Mouse (Mus musculus) forebrain, postnatal 0 days (tissue): ENCODE measurements around the gene Rsu1. TPM values are rescaled to one million over a fixed set of nuclear protein-coding genes. Genes with fewer than 3 reads are reported as not detected.

Source experiments
- ATAC-seq: fragments of 200-750 bp; cut with Nextera tagmentation; 2 replicates; pipeline ENCODE4 v1.8.0; 2017; ENCODE audit warnings: mild to moderate bottlenecking, moderate library complexity
- DNase-seq: peaks from one replicate; pipeline ENCODE4 v3.0.0-alpha.2; 2015
- H3K27ac ChIP-seq: fragments of 300-500 bp; sonication (generic); 2 replicates; pipeline ENCODE4 v1.5.1; 2014; ENCODE audit warnings: low read depth, mild to moderate bottlenecking, antibody characterized with exemption, low read length, moderate library complexity, mixed read lengths
- H3K27me3 ChIP-seq: fragments of 300-500 bp; sonication (generic); 2 replicates; pipeline ENCODE4 v1.6.1; 2014; ENCODE audit warnings: mild to moderate bottlenecking, low read length, mixed read lengths; ENCODE audit not compliant: insufficient read depth
- H3K36me3 ChIP-seq: fragments of 300-500 bp; sonication (generic); 2 replicates; pipeline ENCODE4 v1.6.1; 2014; ENCODE audit warnings: mild to moderate bottlenecking, moderate library complexity; ENCODE audit not compliant: insufficient read depth
- H3K4me1 ChIP-seq: fragments of 300-500 bp; sonication (generic); 2 replicates; pipeline ENCODE4 v1.6.1; 2014; ENCODE audit warnings: antibody characterized with exemption; ENCODE audit not compliant: insufficient read depth
- H3K4me2 ChIP-seq: fragments of 300-500 bp; sonication (generic); 2 replicates; pipeline ENCODE4 v1.6.1; 2014; ENCODE audit warnings: low read depth, mild to moderate bottlenecking, moderate library complexity
- H3K4me3 ChIP-seq: fragments of 300-500 bp; sonication (generic); 2 replicates; pipeline ENCODE4 v1.5.1; 2014; ENCODE audit warnings: low read depth, low read length, mixed read lengths
- H3K9ac ChIP-seq: fragments of 300-500 bp; sonication (generic); 2 replicates; pipeline ENCODE4 v1.6.1; 2014; ENCODE audit warnings: mild to moderate bottlenecking
- H3K9me3 ChIP-seq: fragments of 300-500 bp; sonication (generic); 2 replicates; pipeline ENCODE4 v1.6.1; 2016; ENCODE audit warnings: low read length
- CTCF ChIP-seq: sonication (generic); IDR thresholded peaks from 2 replicates; pipeline ENCODE4 v1.5.1; 2016; ENCODE audit warnings: antibody characterized with exemption, control low read depth, low read depth
- WGBS: fragments of 180-500 bp; shearing (Covaris S2); extraction: QIAGEN DNeasy Blood & Tissue Kit; methylation state at CpG from one replicate; pipeline ENCODE4 v1.1.7; 2014; 5-methylcytosine and 5-hydroxymethylcytosine counted together
- polyA plus RNA-seq: library from polyadenylated mRNA; unstranded; fragments of >200 nt; fragmentation: Nextera tagmentation; extraction: Ambion mirVana; gene quantifications from 2 replicates; pipeline ENCODE4 v1.2.1, GENCODE M21; 2015
- total RNA-seq: library from RNA; depleted of rRNA; stranded (reverse); fragments of >200 nt; gene quantifications from 2 replicates; pipeline ENCODE4 v1.2.3, GENCODE M21; 2014

Gene Rsu1
- total and polyA plus RNA-seq, 2 experiments from 2014 or later: 58.3 to 73.8 TPM

DNA sequence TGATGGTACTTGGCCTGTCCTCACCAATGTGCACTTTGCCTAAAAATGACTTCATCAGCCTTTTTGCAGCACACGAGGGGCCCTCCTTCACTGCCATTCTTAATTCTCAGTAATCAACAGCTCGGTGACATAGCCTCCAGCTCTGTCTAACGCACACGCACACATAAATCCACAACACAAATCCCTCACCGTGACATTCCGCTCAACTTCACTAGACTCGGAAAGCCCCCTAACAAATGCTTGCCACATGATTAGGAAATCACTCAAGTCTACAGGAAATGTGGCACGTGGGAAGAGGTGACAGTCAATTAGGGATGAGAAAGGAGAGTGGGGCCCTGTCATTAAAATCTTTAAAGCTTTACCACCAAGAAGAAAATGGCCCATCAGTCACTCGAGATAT lies 30.5 kb downstream of the Rsu1 start:
- Histone ChIP-seq H3K4me3 (no peak overlapping the region), H3K27me3 (no peaks in the 10 kb centered on the region), H3K4me1 (no peaks in the 10 kb centered on the region), H3K36me3 (0 out of 2 replicates have a peak, but pooled peaks cover 4% of the 10 kb centered on the region), H3K27ac (no peak overlapping the region), H3K9me3 (no peaks in the 10 kb centered on the region), H3K9ac (no peak overlapping the region), H3K4me2 (no peak overlapping the region)
- no peak for ATAC-seq
- WGBS: 34% methylated on average over 9 of the region's 9 CpGs
- TF ChIP-seq CTCF: no peak
- DNase-seq: no peak

DNA sequence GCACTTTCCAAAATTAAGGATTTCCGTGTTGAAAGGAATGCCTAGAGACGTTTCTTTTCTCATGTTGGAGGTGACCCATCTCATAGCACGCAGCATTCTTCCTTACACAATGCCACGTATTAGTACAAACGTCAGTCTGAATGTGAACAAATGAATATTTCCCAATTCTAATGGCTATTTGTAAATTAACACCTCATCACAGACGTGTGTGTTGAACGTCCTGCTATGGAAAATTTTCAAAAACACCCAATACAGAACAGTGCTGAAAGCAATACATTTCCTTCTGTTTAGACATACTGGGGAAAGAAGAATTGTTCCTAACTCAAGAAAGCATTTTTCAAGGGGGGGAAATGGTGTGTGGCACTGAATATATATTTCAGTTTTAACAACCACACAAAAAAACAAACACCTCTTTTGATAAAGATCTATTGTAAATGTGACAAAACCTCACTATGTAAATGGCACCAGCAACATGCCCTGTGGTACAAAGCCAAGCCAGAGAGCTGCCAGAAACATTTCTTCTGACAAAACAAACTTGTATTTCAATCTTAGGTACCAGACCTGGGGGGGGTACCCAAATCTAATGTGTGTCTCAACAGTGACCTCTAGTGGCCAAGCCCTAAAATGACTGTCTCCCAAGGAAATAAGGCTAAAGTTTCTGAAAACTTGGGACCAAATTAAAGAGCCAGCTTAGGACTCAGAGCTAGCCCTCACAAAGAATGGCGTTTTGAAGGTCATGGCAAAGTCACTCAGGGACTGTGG lies 33.9 kb downstream of the Rsu1 start:
- Histone ChIP-seq H3K4me1 (no peaks in the 10 kb centered on the region), H3K9me3 (no peaks in the 10 kb centered on the region), H3K36me3 (no peaks in the 10 kb centered on the region), H3K27ac (no peak overlapping the region), H3K27me3 (no peaks in the 10 kb centered on the region), H3K9ac (no peak overlapping the region), H3K4me3 (no peak overlapping the region), H3K4me2 (no peak overlapping the region)
- peak; percentile 89 for TF ChIP-seq CTCF
- 37% methylated on average over 8 of the region's 8 CpGs for WGBS
- ATAC-seq (peak; percentile 68), DNase-seq (peak; percentile 87)

- no peaks in the 10 kb centered on the region for H3K36me3 ChIP-seq
- H3K4me1 ChIP-seq: no peaks in the 10 kb centered on the region
- H3K9ac ChIP-seq: no peak overlapping the region
- H3K4me3 ChIP-seq: no peak overlapping the region
- no peak for ATAC-seq
- no peak for TF ChIP-seq CTCF
- no peak for DNase-seq
- no peak overlapping the region for H3K27ac ChIP-seq
- WGBS: 58% methylated on average over 5 of the region's 5 CpGs
- H3K9me3 ChIP-seq: no peaks in the 10 kb centered on the region
- no peak overlapping the region for H3K4me2 ChIP-seq
- H3K27me3 ChIP-seq: no peaks in the 10 kb centered on the region
Measured at GRCm38 (mm10) chr2:13235696-13236095, 35.5 kb downstream of the Rsu1 start.

- no peaks in the 10 kb centered on the region for H3K4me1 ChIP-seq
- 91% methylated on average over 10 of the region's 10 CpGs for WGBS
- no peaks in the 10 kb centered on the region for H3K27me3 ChIP-seq
- no peaks in the 10 kb centered on the region for H3K36me3 ChIP-seq
- TF ChIP-seq CTCF: no peak
- no peak overlapping the region for H3K4me2 ChIP-seq
- H3K27ac ChIP-seq: no peak overlapping the region
- H3K4me3 ChIP-seq: no peak overlapping the region
- ATAC-seq (no peak), DNase-seq (no peak)
- H3K9ac ChIP-seq: no peak overlapping the region
- H3K9me3 ChIP-seq: no peaks in the 10 kb centered on the region
Measured at GRCm38 (mm10) chr2:13234796-13235195, 36.4 kb downstream of the Rsu1 start.

DNA sequence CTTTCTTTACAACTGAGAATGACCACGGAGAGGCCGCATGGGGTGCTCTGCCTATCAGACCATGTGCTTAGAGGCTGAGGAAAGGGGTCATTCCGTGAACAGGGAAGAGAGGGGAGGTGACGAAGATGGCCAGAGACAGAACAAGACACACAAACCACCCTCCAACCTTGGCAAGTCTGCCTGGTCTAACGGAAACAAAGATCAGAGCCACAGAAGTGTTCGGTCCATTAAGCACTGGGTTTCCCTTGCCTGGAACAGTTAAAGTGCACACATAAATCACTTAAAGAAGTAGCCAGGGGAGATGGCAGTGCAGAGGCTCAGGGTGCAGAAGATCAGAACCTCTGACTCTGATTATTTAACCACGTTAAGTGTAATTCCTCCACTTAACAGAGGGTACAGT lies 37.3 kb downstream of the Rsu1 start:
- H3K4me3 ChIP-seq: no peak overlapping the region
- H3K4me2 ChIP-seq: no peak overlapping the region
- no peaks in the 10 kb centered on the region for H3K36me3 ChIP-seq
- no peaks in the 10 kb centered on the region for H3K9me3 ChIP-seq
- TF ChIP-seq CTCF: no peak
- H3K9ac ChIP-seq: no peak overlapping the region
- no peak for ATAC-seq
- H3K27ac ChIP-seq: no peak overlapping the region
- no peaks in the 10 kb centered on the region for H3K4me1 ChIP-seq
- no peak for DNase-seq
- no peaks in the 10 kb centered on the region for H3K27me3 ChIP-seq
- WGBS: 54% methylated on average over 7 of the region's 7 CpGs

GRCm38 (mm10) chr2:13233254-13233835 lies 37.9 kb downstream of the Rsu1 start:
- no peak for DNase-seq
- Histone ChIP-seq H3K4me2 (no peak overlapping the region), H3K9me3 (no peaks in the 10 kb centered on the region), H3K4me1 (no peaks in the 10 kb centered on the region), H3K9ac (no peak overlapping the region), H3K4me3 (no peak overlapping the region), H3K27ac (no peak overlapping the region), H3K27me3 (no peaks in the 10 kb centered on the region), H3K36me3 (no peaks in the 10 kb centered on the region)
- 81% methylated on average over 12 of the region's 12 CpGs for WGBS
- no peak for TF ChIP-seq CTCF
- ATAC-seq: no peak

- no peak for TF ChIP-seq CTCF
- H3K9ac ChIP-seq: no peak overlapping the region
- WGBS: 87% methylated on average over 6 of the region's 6 CpGs
Measured at GRCm38 (mm10) chr2:13232305-13232704, 38.9 kb downstream of the Rsu1 start.

More at GRCm38 (mm10) chr2:13232305-13232704, 38.9 kb downstream of the Rsu1 start:
- ATAC-seq (no peak), DNase-seq (no peak)
- H3K4me3 ChIP-seq: no peak overlapping the region
- H3K36me3 ChIP-seq: no peaks in the 10 kb centered on the region
- no peaks in the 10 kb centered on the region for H3K4me1 ChIP-seq
- H3K9me3 ChIP-seq: no peaks in the 10 kb centered on the region
- H3K27ac ChIP-seq: no peak overlapping the region
- no peaks in the 10 kb centered on the region for H3K27me3 ChIP-seq
- H3K4me2 ChIP-seq: no peak overlapping the region
